ENCODE assay signal across 8 mouse cellular contexts in the genomic region with DNA sequence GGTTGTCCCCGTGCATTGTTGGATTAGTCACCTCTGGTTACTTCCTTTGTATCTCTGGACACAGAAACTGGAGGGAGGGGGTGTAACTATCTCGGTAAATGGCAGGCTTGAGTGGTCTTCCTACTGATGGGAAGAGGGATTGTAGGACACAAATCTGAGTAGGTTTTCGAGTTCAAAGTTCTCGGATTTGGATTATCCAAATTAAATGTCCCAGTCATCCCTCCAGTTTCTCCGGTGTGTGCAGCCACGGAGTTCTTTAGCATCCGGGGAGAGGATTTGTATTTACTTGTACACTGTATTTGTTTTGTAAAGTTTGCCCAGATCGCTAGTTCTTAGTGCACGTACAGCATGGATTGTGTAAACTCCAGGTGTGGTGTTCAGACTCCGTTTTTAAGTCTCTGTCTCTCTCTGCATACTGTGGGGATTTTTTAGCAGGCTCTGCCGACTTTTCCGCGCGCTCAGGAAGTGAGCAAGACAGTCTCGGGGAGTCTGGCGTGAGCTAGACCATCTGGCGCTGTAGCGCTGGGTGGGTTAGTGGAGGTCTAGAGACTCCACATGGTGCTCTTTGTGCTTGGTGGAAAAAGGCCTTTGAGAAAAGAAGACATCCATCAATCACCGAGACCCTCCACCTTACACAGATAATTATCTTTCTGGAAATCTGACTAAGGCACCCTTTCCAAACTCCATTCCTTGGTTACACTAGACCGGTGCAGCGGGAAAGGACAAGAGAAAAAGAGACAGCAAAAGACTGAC. TPM values are rescaled to one million over a fixed set of nuclear protein-coding genes. Genes with fewer than 3 reads are reported as not detected.
A peak's percentile ranks its signal among the peaks of the same experiment; 100 is the strongest.
DNase-seq lines count a peak whose midpoint lies in the region; ATAC-seq and TF ChIP-seq lines count a peak whose summit lies in the region.

No protein-coding gene starts in this region.

- peak; percentile 41 for DNase-seq in kidney, adult 18-20 months
- no peak for DNase-seq in kidney, adult 11 months
- DNase-seq in cerebellum, adult 9-11 months = peak; percentile 16
- DNase-seq in kidney, postnatal 0 days (ENCODE audit: low spot score) = peak; percentile 55
- peak; percentile 10 for DNase-seq in lung, postnatal 14 days
- DNase-seq in right cerebral cortex, postnatal 4 days = peak; percentile 23

- H3K27me3 ChIP-seq in heart, embryonic 12.5 days (replicated peaks) = peaks cover 7% of the 10 kb centered on the region
- H3K27me3 ChIP-seq in kidney, postnatal 0 days (ENCODE audit: insufficient read depth, low read length) = 0 out of 2 replicates have a peak, but pooled peaks cover 4% of the 10 kb centered on the region

- peaks cover 29% of the 10 kb centered on the region for H3K4me1 ChIP-seq in heart, embryonic 12.5 days (replicated peaks)
- H3K4me1 ChIP-seq in kidney, postnatal 0 days (replicated peaks; ENCODE audit: insufficient read depth, low read length) = no peaks in the 10 kb centered on the region

- peaks cover 4% of the 10 kb centered on the region for H3K36me3 ChIP-seq in heart, embryonic 12.5 days
- H3K36me3 ChIP-seq in kidney, postnatal 0 days (ENCODE audit: insufficient read depth, low read length) = no peaks in the 10 kb centered on the region

- WGBS in heart, embryonic 12.5 days = under 1% methylated on average over 21 of the region's 21 CpGs
- 1% methylated on average over 21 of the region's 21 CpGs for WGBS in kidney, postnatal 0 days

- peak overlapping the region; percentile 69 for H3K4me2 ChIP-seq in heart, embryonic 12.5 days
- peak overlapping the region; percentile 83 for H3K4me2 ChIP-seq in kidney, postnatal 0 days (ENCODE audit: low read length)

- peak overlapping the region; percentile 96 for H3K27ac ChIP-seq in heart, embryonic 12.5 days (ENCODE audit: poor library complexity, severe bottlenecking)
- 0 out of 2 replicates have a peak overlapping the region, but pooled peaks have one; percentile 50 for H3K27ac ChIP-seq in kidney, postnatal 0 days

- no peaks in the 10 kb centered on the region for H3K9me3 ChIP-seq in heart, embryonic 12.5 days (replicated peaks)
- H3K9me3 ChIP-seq in kidney, postnatal 0 days (replicated peaks; ENCODE audit: low read length) = no peaks in the 10 kb centered on the region

- peak overlapping the region; percentile 89 for H3K4me3 ChIP-seq in heart, embryonic 12.5 days
- peak overlapping the region; percentile 56 for H3K4me3 ChIP-seq in kidney, postnatal 0 days (replicated peaks; ENCODE audit: low read depth, low read length)

- peak overlapping the region; percentile 77 for H3K9ac ChIP-seq in heart, embryonic 12.5 days
- H3K9ac ChIP-seq in kidney, postnatal 0 days (ENCODE audit: low read depth, low read length) = peak overlapping the region; percentile 46; the same call in 1 of the 2 replicates

- ATAC-seq in heart, embryonic 12.5 days (ENCODE audit: insufficient number of reproducible peaks, low FRiP score) = no peak
- ATAC-seq in kidney, postnatal 0 days (replicated peaks; ENCODE audit: low FRiP score, low read depth) = no peak
- no peak for ATAC-seq in activated CD4-positive, CD25-positive, alpha-beta regulatory T cell, adult 4 months

- no peak for TF ChIP-seq CTCF in kidney, postnatal 0 days (IDR thresholded peaks at IDR 0.05; ENCODE audit: low read depth)

RNA-seq across cellular contexts. Expression of a gene that starts 1.0 kb away (rescaled TPM):
- polyA plus RNA-seq in heart, embryonic 12.5 days (2016; fragmentation: Nextera tagmentation; extraction: Ambion mirVana) = 47.6 and 53.3 TPM in 2 replicates
- 3.4 and 3.5 TPM in 2 replicates for polyA plus RNA-seq in kidney, postnatal 0 days (2015; fragmentation: Nextera tagmentation; extraction: Ambion mirVana)
- not detected for polyA plus RNA-seq in activated CD4-positive, CD25-positive, alpha-beta regulatory T cell, adult 4 months (2017; shearing (Covaris generic))

RNA-seq across cellular contexts. Expression of a gene that starts 40.5 kb away (rescaled TPM):
- 8.7 and 9.1 TPM in 2 replicates for polyA plus RNA-seq in heart, embryonic 12.5 days (2016; fragmentation: Nextera tagmentation; extraction: Ambion mirVana)
- polyA plus RNA-seq in kidney, postnatal 0 days (2015; fragmentation: Nextera tagmentation; extraction: Ambion mirVana) = 19.6 and 21.9 TPM in 2 replicates
- 100 to 1,000 TPM; 132 to 145 TPM for polyA plus RNA-seq in activated CD4-positive, CD25-positive, alpha-beta regulatory T cell, adult 4 months (2017; shearing (Covaris generic))

Comparison
In these comparisons a context has a peak if more than half of its experiments do, and no peak if none do; other contexts are left out.
1. RNA of a gene that starts 1.0 kb away (polyA plus RNA-seq): 47.6 to 53.3 TPM in heart, embryonic 12.5 days; 3.4 to 3.5 TPM in kidney, postnatal 0 days and not detected in activated CD4-positive, CD25-positive, alpha-beta regulatory T cell, adult 4 months; every median in the first group is over 10 times any median in the second.